Mouse (Mus musculus): ENCODE measurements around the gene Trpm5. TPM values are rescaled to one million over a fixed set of nuclear protein-coding genes. Genes with fewer than 3 reads are reported as not detected.

The Trpm5 gene
- total RNA-seq, 2 experiments from 2014 or later = not detected

GRCm38 (mm10) chr7:143093847-143094246 lies 595 bp downstream of the Trpm5 start:
- no peak for DNase-seq
- TF ChIP-seq CTCF (IDR thresholded peaks at IDR 0.05) = no peak
- no peak overlapping the region for H3K27ac ChIP-seq
- intact Hi-C loops (cut with DNase I) = loop anchor here (1.0 to 5.0 kb wide), 2 partner anchors 44 to 373 kb away; no protein-coding TSS in a partner anchor
- no peak overlapping the region for H3K4me3 ChIP-seq

- TF ChIP-seq CTCF (IDR thresholded peaks at IDR 0.05) = peak; percentile 60
- no peak overlapping the region for H3K27ac ChIP-seq
- no peak overlapping the region for H3K4me3 ChIP-seq
- intact Hi-C loops (cut with DNase I) = loop anchor here (1.0 kb wide), 1 partner anchor 193 kb away; no protein-coding TSS in a partner anchor
- DNase-seq = peak; percentile 60
These were observed 7.3 kb downstream of the Trpm5 start for GRCm38 (mm10) chr7:143087070-143087579.

- TF ChIP-seq CTCF (IDR thresholded peaks at IDR 0.05) = peak; percentile 92
- Histone ChIP-seq H3K4me3 (no peak overlapping the region), H3K27ac (no peak overlapping the region)
- DNase-seq = peak; percentile 82
- intact Hi-C loops (cut with DNase I) = loop anchor here (1.0 kb wide), 1 partner anchor 78 kb away; no protein-coding TSS in a partner anchor
These were observed 8.1 kb downstream of the Trpm5 start for GRCm38 (mm10) chr7:143086366-143086765.

- no peak for DNase-seq
- TF ChIP-seq CTCF (IDR thresholded peaks at IDR 0.05) = no peak
- Histone ChIP-seq H3K4me3 (no peak overlapping the region), H3K27ac (no peak overlapping the region)
- intact Hi-C loops (cut with DNase I) = no loop called here
These were observed 10.7 kb downstream of the Trpm5 start for GRCm38 (mm10) chr7:143083708-143084107.

- TF ChIP-seq CTCF (IDR thresholded peaks at IDR 0.05) = no peak
- DNase-seq = no peak
- Histone ChIP-seq H3K27ac (no peak overlapping the region), H3K4me3 (no peak overlapping the region)
- intact Hi-C loops (cut with DNase I) = no loop called here
These were observed 12.4 kb downstream of the Trpm5 start for GRCm38 (mm10) chr7:143082024-143082423.

- DNase-seq = no peak
- no peak for TF ChIP-seq CTCF (IDR thresholded peaks at IDR 0.05)
- Histone ChIP-seq H3K4me3 (no peak overlapping the region), H3K27ac (no peak overlapping the region)
- intact Hi-C loops (cut with DNase I) = no loop called here
These were observed 17.1 kb downstream of the Trpm5 start for GRCm38 (mm10) chr7:143077351-143077750.

- DNase-seq = no peak
- Histone ChIP-seq H3K4me3 (no peak overlapping the region), H3K27ac (no peak overlapping the region)
- no peak for TF ChIP-seq CTCF (IDR thresholded peaks at IDR 0.05)
- intact Hi-C loops (cut with DNase I) = no loop called here
These were observed 19.0 kb downstream of the Trpm5 start for GRCm38 (mm10) chr7:143075394-143075793.

- no peak for DNase-seq
- intact Hi-C loops (cut with DNase I) = no loop called here
- Histone ChIP-seq H3K27ac (no peak overlapping the region), H3K4me3 (no peak overlapping the region)
- TF ChIP-seq CTCF (IDR thresholded peaks at IDR 0.05) = peak; percentile 64
These were observed 21.4 kb downstream of the Trpm5 start for GRCm38 (mm10) chr7:143073086-143073485.

GRCm38 (mm10) chr7:143072605-143073004 lies 21.8 kb downstream of the Trpm5 start:
- intact Hi-C loops (cut with DNase I) = no loop called here

GRCm38 (mm10) chr7:143070506-143071070 lies 23.9 kb downstream of the Trpm5 start:
- Histone ChIP-seq H3K4me3 (peak overlapping the region; percentile 83), H3K27ac (peak overlapping the region; percentile 92; the same call in 1 of the 2 replicates)
- no peak for DNase-seq
- intact Hi-C loops (cut with DNase I) = no loop called here
- no peak for TF ChIP-seq CTCF (IDR thresholded peaks at IDR 0.05)

More at GRCm38 (mm10) chr7:143072605-143073004, 21.8 kb downstream of the Trpm5 start:
- H3K4me3 ChIP-seq = no peak overlapping the region
- no peak overlapping the region for H3K27ac ChIP-seq
- no peak for TF ChIP-seq CTCF (IDR thresholded peaks at IDR 0.05)
- DNase-seq = no peak

- peak overlapping the region; percentile 83 for H3K4me3 ChIP-seq
- no peak for TF ChIP-seq CTCF (IDR thresholded peaks at IDR 0.05)
- peak overlapping the region; percentile 92 for H3K27ac ChIP-seq
- intact Hi-C loops (cut with DNase I) = loop anchor here (2.0 kb wide), 1 partner anchor 17 kb away; the partner anchor contains the start of gene Cd81
- DNase-seq = no peak
These were observed 24.6 kb downstream of the Trpm5 start for GRCm38 (mm10) chr7:143069751-143070400.

- TF ChIP-seq CTCF (IDR thresholded peaks at IDR 0.05) = no peak
- intact Hi-C loops (cut with DNase I) = loop anchor here (2.0 kb wide), 1 partner anchor 16 kb away; the partner anchor contains the start of gene Cd81
- Histone ChIP-seq H3K27ac (peak within 1 kb of the TSS; percentile 92), H3K4me3 (peak within 1 kb of the TSS; percentile 83)
- peak; percentile 98 for DNase-seq
These were observed 25.4 kb downstream of the Trpm5 start, which contains the start of gene Tssc4 for GRCm38 (mm10) chr7:143068882-143069591. Tssc4 (plus strand) TSS chr7:143069249.

All from gastrocnemius, adult 2 months (tissue).